Mouse (Mus musculus) stomach, embryonic 15.5 days (tissue): Measurements from ENCODE around the gene 1600015I10Rik. TPM values are rescaled to one million over a fixed set of nuclear protein-coding genes. Genes with fewer than 3 reads are reported as not detected.
"Not testable (repeated sequence)": the region's sequence is repeated elsewhere in the genome, so short reads cannot be mapped to it uniquely, and the experiment has no call there.

Experiments used
- ATAC-seq: fragments of 200-750 bp; cut with Nextera tagmentation; 2 replicates; pipeline ENCODE4 v1.8.0; 2017; ENCODE audit warnings: low read depth, moderate number of reproducible peaks, moderate TSS enrichment; ENCODE audit not compliant: insufficient read depth, low FRiP score
- H3K27ac ChIP-seq: fragments of 300-500 bp; sonication (generic); 2 replicates; pipeline ENCODE4 v1.5.1; 2015; ENCODE audit warnings: mild to moderate bottlenecking, inconsistent platforms
- H3K27me3 ChIP-seq: fragments of 300-500 bp; sonication (generic); replicated peaks from 2 replicates; pipeline ENCODE4 v1.6.1; 2015; ENCODE audit warnings: inconsistent platforms
- H3K36me3 ChIP-seq: fragments of 300-500 bp; sonication (generic); 2 replicates; pipeline ENCODE4 v1.6.1; 2015; ENCODE audit warnings: inconsistent platforms
- H3K4me1 ChIP-seq: fragments of 300-500 bp; sonication (generic); 2 replicates; pipeline ENCODE4 v1.6.1; 2015; ENCODE audit warnings: inconsistent platforms
- H3K4me2 ChIP-seq: fragments of 300-500 bp; sonication (generic); 2 replicates; pipeline ENCODE4 v1.6.1; 2015; ENCODE audit warnings: mild to moderate bottlenecking, inconsistent platforms
- H3K4me3 ChIP-seq: fragments of 300-500 bp; sonication (generic); replicated peaks from 2 replicates; pipeline ENCODE4 v1.5.1; 2015; ENCODE audit warnings: inconsistent platforms
- H3K9ac ChIP-seq: fragments of 300-500 bp; sonication (generic); 2 replicates; pipeline ENCODE4 v1.6.1; 2015; ENCODE audit warnings: inconsistent platforms
- H3K9me3 ChIP-seq: fragments of 300-500 bp; sonication (generic); 2 replicates; pipeline ENCODE4 v1.6.1; 2016; ENCODE audit warnings: inconsistent platforms
- WGBS: fragments of 180-500 bp; shearing (Covaris S2); methylation state at CpG from one replicate; pipeline ENCODE4 v1.1.7; 2015; 5-methylcytosine and 5-hydroxymethylcytosine counted together
- polyA plus RNA-seq: library from polyadenylated mRNA; unstranded; fragments of >200 nt; fragmentation: Nextera tagmentation; extraction: Ambion mirVana; gene quantifications from 2 replicates; pipeline ENCODE4 v1.2.1, GENCODE M21; 2015

The 1600015I10Rik gene
- not detected in 2 replicates for polyA plus RNA-seq

GRCm38 (mm10) chr6:48929595-48929994 lies at the start of gene 1600015I10Rik:
Gene 1600015I10Rik (plus strand): TSS chr6:48929895.
- H3K27me3 ChIP-seq = no peaks in the 10 kb centered on the region
- no peak within 1 kb of the TSS for H3K27ac ChIP-seq
- H3K9me3 ChIP-seq = no peaks in the 10 kb centered on the region
- WGBS = 85% methylated on average over 5 of the region's 5 CpGs
- no peak for ATAC-seq
- no peak within 1 kb of the TSS for H3K9ac ChIP-seq
- no peaks in the 10 kb centered on the region for H3K4me1 ChIP-seq
- H3K36me3 ChIP-seq = no peaks in the 10 kb centered on the region
- no peak within 1 kb of the TSS for H3K4me3 ChIP-seq
- no peak within 1 kb of the TSS for H3K4me2 ChIP-seq

- Histone ChIP-seq H3K4me1 (no peaks in the 10 kb centered on the region), H3K9me3 (no peaks in the 10 kb centered on the region), H3K27ac (no peak overlapping the region), H3K4me2 (no peak overlapping the region), H3K9ac (no peak overlapping the region), H3K36me3 (no peaks in the 10 kb centered on the region), H3K4me3 (no peak overlapping the region), H3K27me3 (no peaks in the 10 kb centered on the region)
- ATAC-seq = no peak
- WGBS = 61% methylated on average over 4 of the region's 4 CpGs
These were observed 35.5 kb upstream of the 1600015I10Rik start for GRCm38 (mm10) chr6:48894203-48894602.

DNA sequence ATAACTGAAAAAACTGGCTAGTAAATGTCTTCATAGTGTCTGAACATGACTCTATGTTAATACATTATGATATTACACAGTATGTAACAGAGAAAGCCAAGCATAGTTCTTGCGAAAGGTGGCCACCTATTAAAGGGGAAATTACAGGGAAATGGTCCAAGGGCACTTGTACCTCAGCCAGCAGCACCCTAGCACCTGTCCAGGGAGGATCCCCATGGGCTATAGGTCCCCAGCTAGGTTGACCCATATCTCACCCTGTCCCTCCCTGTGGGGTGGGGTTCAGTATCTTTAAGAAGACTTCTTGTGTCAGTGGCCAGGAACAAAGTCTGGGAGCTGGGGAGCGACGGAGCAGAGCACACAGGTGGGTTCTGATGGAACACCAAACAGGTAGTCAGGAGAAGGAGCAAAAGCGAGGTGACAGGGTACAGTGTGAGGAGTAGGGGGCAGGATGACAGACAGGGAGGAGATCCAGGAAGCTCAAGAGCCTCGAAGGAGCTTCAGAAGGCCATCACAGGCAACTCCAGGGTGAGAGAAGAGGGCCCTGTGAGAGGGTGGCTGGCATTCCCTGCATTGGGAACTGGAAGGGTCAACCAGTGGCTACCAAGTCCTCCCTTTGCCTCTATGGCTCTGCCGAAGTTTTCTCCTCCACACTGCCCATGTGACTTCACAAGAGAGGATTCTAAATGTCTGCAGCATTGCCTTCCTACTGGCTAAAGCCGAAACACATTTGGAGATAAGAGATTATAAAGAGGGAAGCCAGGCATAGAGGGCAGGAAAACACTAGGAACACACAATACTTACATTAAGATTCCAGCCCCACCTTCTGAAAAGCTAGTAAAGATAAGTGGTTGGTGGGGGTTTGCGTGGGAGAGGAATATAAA lies 34.5 kb upstream of the 1600015I10Rik start:
- no peak overlapping the region for H3K4me2 ChIP-seq
- H3K36me3 ChIP-seq = no peaks in the 10 kb centered on the region
- H3K9ac ChIP-seq = no peak overlapping the region
- no peaks in the 10 kb centered on the region for H3K27me3 ChIP-seq
- no peaks in the 10 kb centered on the region for H3K9me3 ChIP-seq
- H3K4me3 ChIP-seq = no peak overlapping the region
- no peaks in the 10 kb centered on the region for H3K4me1 ChIP-seq
- no peak overlapping the region for H3K27ac ChIP-seq
- ATAC-seq = no peak
- 83% methylated on average over 8 of the region's 8 CpGs for WGBS

- Histone ChIP-seq H3K4me1 (no peaks in the 10 kb centered on the region), H3K9me3 (no peaks in the 10 kb centered on the region), H3K27me3 (no peaks in the 10 kb centered on the region), H3K9ac (no peak overlapping the region), H3K4me2 (no peak overlapping the region), H3K27ac (no peak overlapping the region), H3K4me3 (no peak overlapping the region), H3K36me3 (no peaks in the 10 kb centered on the region)
- ATAC-seq = no peak
- WGBS = 83% methylated on average over 5 of the region's 5 CpGs
These were observed 33.8 kb upstream of the 1600015I10Rik start for GRCm38 (mm10) chr6:48895941-48896340.

GRCm38 (mm10) chr6:48896956-48897355 lies 32.7 kb upstream of the 1600015I10Rik start:
- ATAC-seq = no peak
- Histone ChIP-seq H3K27ac (no peak overlapping the region), H3K4me2 (no peak overlapping the region), H3K4me3 (no peak overlapping the region), H3K9ac (no peak overlapping the region), H3K4me1 (no peaks in the 10 kb centered on the region), H3K36me3 (no peaks in the 10 kb centered on the region), H3K27me3 (no peaks in the 10 kb centered on the region), H3K9me3 (no peaks in the 10 kb centered on the region)
- 84% methylated on average over 5 of the region's 5 CpGs for WGBS

GRCm38 (mm10) chr6:48901316-48901715 lies 28.4 kb upstream of the 1600015I10Rik start:
- H3K27me3 ChIP-seq, H3K36me3 ChIP-seq, H3K9me3 ChIP-seq, ATAC-seq, H3K4me1 ChIP-seq, H3K4me2 ChIP-seq, H3K27ac ChIP-seq, H3K9ac ChIP-seq, H3K4me3 ChIP-seq: not testable (repeated sequence)
- WGBS = 87% methylated on average over 11 of the region's 11 CpGs

- H3K36me3 ChIP-seq = no peaks in the 10 kb centered on the region
- no peak overlapping the region for H3K4me3 ChIP-seq
- H3K9me3 ChIP-seq = no peaks in the 10 kb centered on the region
- ATAC-seq = no peak
- H3K4me2 ChIP-seq = no peak overlapping the region
- H3K4me1 ChIP-seq = no peaks in the 10 kb centered on the region
- no peak overlapping the region for H3K9ac ChIP-seq
- WGBS = 79% methylated on average over 17 of the region's 17 CpGs
- H3K27me3 ChIP-seq = no peaks in the 10 kb centered on the region
- H3K27ac ChIP-seq = no peak overlapping the region
These were observed 26.9 kb upstream of the 1600015I10Rik start for GRCm38 (mm10) chr6:48902511-48903406.

- H3K36me3 ChIP-seq = no peaks in the 10 kb centered on the region
These were observed 26.3 kb upstream of the 1600015I10Rik start for GRCm38 (mm10) chr6:48903437-48903836.

GRCm38 (mm10) chr6:48905606-48906005 lies 24.1 kb upstream of the 1600015I10Rik start:
- no peak overlapping the region for H3K4me3 ChIP-seq
- no peak for ATAC-seq
- no peaks in the 10 kb centered on the region for H3K9me3 ChIP-seq
- WGBS = 91% methylated on average over 13 of the region's 13 CpGs
- no peaks in the 10 kb centered on the region for H3K36me3 ChIP-seq
- no peak overlapping the region for H3K4me2 ChIP-seq
- no peaks in the 10 kb centered on the region for H3K4me1 ChIP-seq
- H3K27ac ChIP-seq = no peak overlapping the region
- no peak overlapping the region for H3K9ac ChIP-seq
- H3K27me3 ChIP-seq = no peaks in the 10 kb centered on the region

More at GRCm38 (mm10) chr6:48903437-48903836, 26.3 kb upstream of the 1600015I10Rik start:
- H3K27ac ChIP-seq = no peak overlapping the region
- ATAC-seq = no peak
- no peaks in the 10 kb centered on the region for H3K27me3 ChIP-seq
- no peaks in the 10 kb centered on the region for H3K4me1 ChIP-seq
- WGBS = 56% methylated on average over 4 of the region's 4 CpGs
- H3K4me3 ChIP-seq = no peak overlapping the region
- no peak overlapping the region for H3K4me2 ChIP-seq
- no peak overlapping the region for H3K9ac ChIP-seq
- H3K9me3 ChIP-seq = no peaks in the 10 kb centered on the region

GRCm38 (mm10) chr6:48906371-48906770 lies 23.3 kb upstream of the 1600015I10Rik start:
- no peaks in the 10 kb centered on the region for H3K9me3 ChIP-seq
- no peaks in the 10 kb centered on the region for H3K27me3 ChIP-seq
- WGBS = 94% methylated on average over 14 of the region's 14 CpGs
- H3K4me1 ChIP-seq = no peaks in the 10 kb centered on the region
- H3K4me2 ChIP-seq = no peak overlapping the region
- H3K36me3 ChIP-seq = no peaks in the 10 kb centered on the region
- no peak overlapping the region for H3K9ac ChIP-seq
- H3K4me3 ChIP-seq = no peak overlapping the region
- no peak overlapping the region for H3K27ac ChIP-seq
- no peak for ATAC-seq

DNA sequence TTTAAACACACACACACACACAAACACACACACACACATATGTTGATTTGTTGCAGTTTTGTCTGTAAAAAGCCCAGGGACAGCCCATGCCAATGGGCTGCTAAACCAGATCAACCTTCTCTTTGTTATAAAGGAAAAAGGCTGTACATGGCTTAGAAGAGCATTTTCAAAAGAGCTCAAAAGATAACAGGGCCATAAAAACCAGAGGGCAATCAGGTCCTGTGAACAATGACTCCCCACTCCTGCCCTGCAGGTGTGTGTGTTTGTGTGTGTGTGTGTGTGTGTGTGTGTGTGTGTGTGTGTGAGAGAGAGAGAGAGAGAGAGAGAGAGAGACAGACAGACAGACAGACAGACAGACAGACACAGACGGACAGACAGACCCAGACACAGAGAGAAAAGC lies 20.5 kb upstream of the 1600015I10Rik start:
- Histone ChIP-seq H3K9ac (no peak overlapping the region), H3K4me3 (no peak overlapping the region), H3K4me1 (no peaks in the 10 kb centered on the region), H3K4me2 (no peak overlapping the region), H3K27me3 (no peaks in the 10 kb centered on the region), H3K9me3 (no peaks in the 10 kb centered on the region), H3K36me3 (no peaks in the 10 kb centered on the region), H3K27ac (no peak overlapping the region)
- WGBS = 70% methylated on average over 1 of the region's 1 CpGs
- ATAC-seq = no peak

DNA sequence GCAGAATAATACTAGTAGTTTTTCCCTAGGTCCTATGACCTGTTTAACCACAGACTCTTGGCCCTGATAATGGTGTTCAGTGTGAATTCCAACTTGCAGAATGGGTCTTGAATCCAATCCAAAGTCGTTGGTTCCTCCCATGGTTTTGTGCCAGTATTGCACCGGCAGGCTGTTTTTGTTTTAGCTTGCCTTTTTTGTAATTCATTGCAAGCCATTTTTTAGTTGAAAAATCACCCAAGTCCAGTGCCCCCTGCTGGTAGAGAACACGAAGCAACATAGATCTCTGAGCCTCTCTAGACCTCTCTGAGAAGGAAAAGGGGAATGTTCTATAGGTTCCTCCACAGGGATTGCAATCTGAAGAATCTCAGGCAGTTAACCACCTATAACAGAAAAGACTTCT lies 17.7 kb upstream of the 1600015I10Rik start:
- no peaks in the 10 kb centered on the region for H3K4me1 ChIP-seq
- no peak overlapping the region for H3K9ac ChIP-seq
- H3K27me3 ChIP-seq = no peaks in the 10 kb centered on the region
- no peak overlapping the region for H3K4me3 ChIP-seq
- ATAC-seq = no peak
- no peak overlapping the region for H3K27ac ChIP-seq
- H3K9me3 ChIP-seq = no peaks in the 10 kb centered on the region
- WGBS = 33% methylated on average over 3 of the region's 3 CpGs
- no peaks in the 10 kb centered on the region for H3K36me3 ChIP-seq
- no peak overlapping the region for H3K4me2 ChIP-seq
